Mouse (Mus musculus) left cerebral cortex, adult 18-20 months (tissue): ENCODE results near the gene Npas3. TPM values are rescaled to one million over a fixed set of nuclear protein-coding genes. Genes with fewer than 3 reads are reported as not detected.

Experiments used
- DNase-seq, 2 experiments: peaks; one replicate each; pipeline ENCODE4 v3.0.0; 2021 to 2022; ENCODE audit warnings: low spot score in 2 of 2, mixed read lengths in 1 of 2
- total RNA-seq, 2 experiments: library from RNA; stranded (reverse); gene quantifications; 2 replicates each; pipeline ENCODE4 v1.2.3; 2021

Gene Npas3
- total RNA-seq, 2 experiments from 2014 or later, result 18.5 to 22.3 TPM

- no peak for DNase-seq
Measured at GRCm38 (mm10) chr12:53768392-53768791, 519.9 kb downstream of the Npas3 start.

GRCm38 (mm10) chr12:53771394-53771936 is 523.0 kb downstream of the Npas3 start:
- no peak for DNase-seq

GRCm38 (mm10) chr12:53781850-53782552 is 533.5 kb downstream of the Npas3 start:
- no peak for DNase-seq

GRCm38 (mm10) chr12:53789501-53789900 is 541.0 kb downstream of the Npas3 start:
- DNase-seq, result no peak

GRCm38 (mm10) chr12:53794718-53795400 is 546.4 kb downstream of the Npas3 start:
- DNase-seq, result no peak

GRCm38 (mm10) chr12:53801831-53802230 is 553.4 kb downstream of the Npas3 start:
- no peak for DNase-seq

GRCm38 (mm10) chr12:53802381-53802780 is 553.9 kb downstream of the Npas3 start:
- no peak for DNase-seq

- DNase-seq, result no peak
Measured at GRCm38 (mm10) chr12:53810081-53810480, 561.6 kb downstream of the Npas3 start.

- no peak for DNase-seq
Measured at GRCm38 (mm10) chr12:53814291-53814690, 565.8 kb downstream of the Npas3 start.

- no peak for DNase-seq
Measured at GRCm38 (mm10) chr12:53819982-53820381, 571.5 kb downstream of the Npas3 start.

GRCm38 (mm10) chr12:53822881-53823280 is 574.4 kb downstream of the Npas3 start:
- no peak for DNase-seq

- DNase-seq, result no peak
Measured at GRCm38 (mm10) chr12:53825251-53825650, 576.8 kb downstream of the Npas3 start.

GRCm38 (mm10) chr12:53825898-53826605 is 577.6 kb downstream of the Npas3 start:
- no peak for DNase-seq

- DNase-seq, result no peak
Measured at GRCm38 (mm10) chr12:53826812-53827211, 578.3 kb downstream of the Npas3 start.

- DNase-seq, result no peak
Measured at GRCm38 (mm10) chr12:53832590-53832989, 584.1 kb downstream of the Npas3 start.

GRCm38 (mm10) chr12:53833348-53833747 is 584.9 kb downstream of the Npas3 start:
- DNase-seq, result no peak

- no peak for DNase-seq
Measured at GRCm38 (mm10) chr12:53836031-53836790, 587.7 kb downstream of the Npas3 start.

GRCm38 (mm10) chr12:53837408-53837807 is 588.9 kb downstream of the Npas3 start:
- no peak for DNase-seq

GRCm38 (mm10) chr12:53838541-53838940 is 590.1 kb downstream of the Npas3 start:
- DNase-seq, result no peak

- peak; percentile 83 to 85 for DNase-seq
Measured at GRCm38 (mm10) chr12:53841928-53842671, 593.6 kb downstream of the Npas3 start.
